Mouse (Mus musculus) kidney, adult 2 months (tissue): ENCODE measurements at regions not wholly inside any gene's neighbourhood (a gene's known extent, or its start where the extent isn't known, plus 50 kb on each side); places are given as distances from the start of the nearest gene placed in this dataset.

ENCODE experiments used
- CTCF ChIP-seq: fragments of 200-500 bp; conservative IDR thresholded peaks from 2 replicates; pipeline ENCODE4 v1.5.1; 2011; ENCODE audit warnings: low read depth, mild to moderate bottlenecking, control low read depth, low read length, moderate library complexity, mixed read lengths; ENCODE audit not compliant: insufficient read depth, insufficient read length
- POLR2A ChIP-seq: fragments of 200-500 bp; IDR thresholded peaks from one replicate; pipeline ENCODE4 v1.6.1; 2011; ENCODE audit warnings: low read depth, low read length, control low read depth

GRCm38 (mm10) chr5:68572816-68573215 is 541.2 kb downstream of the Grxcr1 start:
- TF ChIP-seq POLR2A, result no peak
- TF ChIP-seq CTCF, result no peak
